Mouse (Mus musculus) testis, postnatal 10 days (tissue): ENCODE results near the gene Hspb7.

Source experiments
- DNase-seq: peaks from one replicate; pipeline ENCODE4 v3.0.0; 2021; ENCODE audit warnings: low spot score

The Hspb7 gene

DNA sequence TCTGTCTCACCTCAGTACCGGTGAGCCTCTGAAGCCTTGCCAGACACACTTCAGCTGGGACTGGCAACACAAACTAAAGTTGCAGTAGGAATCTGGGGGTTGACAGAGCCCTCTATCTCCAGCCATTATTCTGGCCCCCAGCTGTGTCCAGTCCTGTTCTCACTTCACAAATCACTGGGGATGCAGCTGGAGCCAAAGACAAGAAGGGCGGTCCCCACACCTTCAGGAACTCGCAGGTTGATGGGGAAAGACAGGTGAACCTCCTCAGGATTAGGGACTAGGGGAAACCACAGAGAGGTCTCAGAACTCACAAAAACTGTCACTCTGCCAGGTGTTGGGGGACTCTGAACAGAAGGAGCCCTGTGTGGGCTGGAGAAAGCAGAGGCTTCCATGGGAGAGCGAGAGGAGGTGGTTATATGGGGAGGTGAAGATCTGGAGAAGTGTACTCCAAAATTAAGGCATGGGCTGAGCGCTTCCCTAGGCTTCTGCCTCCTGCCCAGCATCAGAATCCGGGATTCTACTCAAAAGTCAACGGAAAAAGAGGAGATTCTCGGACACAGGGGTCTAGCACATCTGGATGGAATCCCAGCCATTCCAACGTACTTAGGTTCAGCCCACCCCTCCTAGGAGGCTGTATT is at the start of gene Hspb7:
Gene Hspb7 (plus strand): TSS at position 588 of the 638 bp plus-strand sequence.
- DNase-seq: no peak

DNA sequence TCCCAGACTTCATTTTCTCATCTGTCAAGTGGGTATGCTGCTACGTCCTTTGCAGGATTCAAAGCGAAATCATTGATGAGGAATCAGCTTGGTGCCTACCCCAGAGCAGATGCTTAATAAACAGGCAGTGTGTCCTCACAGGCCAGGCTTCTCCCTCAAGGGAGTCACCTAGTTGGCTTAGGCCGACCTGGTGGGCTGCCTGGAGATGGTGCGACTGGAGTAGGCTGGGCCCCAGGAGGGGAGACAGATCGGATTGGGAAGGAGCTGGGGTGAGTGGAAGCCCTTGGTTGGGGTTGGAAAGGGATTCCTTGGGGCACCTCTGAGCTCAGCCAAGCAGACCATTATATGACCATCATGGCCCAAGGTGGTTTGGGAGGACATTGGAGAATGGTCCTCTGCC is 48.2 kb upstream of the Hspb7 start:
- DNase-seq: no peak

DNA sequence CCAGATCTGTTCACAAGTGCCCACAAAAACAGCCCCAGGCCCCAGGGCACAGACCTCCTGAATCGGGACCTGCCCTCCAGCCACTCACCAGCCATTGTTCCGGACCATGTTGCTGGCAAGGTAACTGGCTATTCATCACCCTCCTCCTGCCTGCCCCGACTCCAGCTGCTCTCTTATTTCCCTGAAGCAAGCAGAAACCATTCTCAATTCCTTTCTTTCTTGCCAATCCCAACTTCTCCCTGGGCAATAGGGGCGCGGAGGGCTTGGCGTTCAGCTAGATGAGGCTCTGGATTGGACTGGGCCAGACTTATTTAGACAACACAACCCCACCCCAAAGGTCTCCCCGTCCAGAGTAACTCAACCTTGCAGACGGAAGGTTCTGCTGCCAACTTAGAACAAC is 40.9 kb upstream of the Hspb7 start:
- DNase-seq: no peak

DNA sequence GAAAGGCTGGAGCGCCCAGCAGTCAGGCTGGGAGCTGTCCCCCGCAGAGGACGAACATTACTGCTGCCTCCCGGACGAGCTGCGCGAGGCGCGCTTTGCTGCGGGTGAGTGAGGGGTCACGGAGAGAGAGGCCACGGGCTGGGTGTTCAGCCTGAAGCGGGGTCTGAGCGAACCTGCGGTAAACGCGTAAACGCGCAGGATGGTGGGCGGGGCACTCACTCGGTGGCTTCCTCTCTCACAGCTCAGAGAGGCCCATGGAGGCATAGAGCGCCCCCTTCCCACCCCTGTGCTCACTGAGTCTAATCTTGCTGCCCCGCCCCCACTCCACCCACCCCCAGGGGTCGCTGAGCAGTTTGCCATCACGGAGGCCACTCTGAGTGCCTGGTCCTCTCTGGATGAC is 38.2 kb upstream of the Hspb7 start:
- peak; percentile 62 for DNase-seq

DNA sequence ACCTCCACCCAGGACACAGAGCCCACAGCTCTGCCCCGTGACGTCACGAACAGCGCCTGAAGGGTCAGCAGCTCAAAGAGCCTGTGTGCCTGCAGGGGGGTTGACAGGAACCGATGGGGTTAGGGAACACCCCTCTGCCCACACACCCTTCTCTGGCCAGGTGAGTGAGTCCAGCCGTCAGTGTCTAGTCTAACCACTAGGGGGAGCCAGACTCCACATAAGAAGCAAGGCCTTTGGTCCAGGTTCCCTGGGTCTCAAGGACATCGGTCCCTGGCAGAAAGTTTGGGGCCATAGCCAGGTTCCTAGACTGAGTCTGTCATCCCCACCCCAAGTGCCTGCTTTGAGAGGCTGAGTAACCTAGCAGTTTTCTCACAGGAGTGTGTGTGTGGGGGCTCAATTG is 35.3 kb upstream of the Hspb7 start:
- DNase-seq: peak; percentile 59

DNA sequence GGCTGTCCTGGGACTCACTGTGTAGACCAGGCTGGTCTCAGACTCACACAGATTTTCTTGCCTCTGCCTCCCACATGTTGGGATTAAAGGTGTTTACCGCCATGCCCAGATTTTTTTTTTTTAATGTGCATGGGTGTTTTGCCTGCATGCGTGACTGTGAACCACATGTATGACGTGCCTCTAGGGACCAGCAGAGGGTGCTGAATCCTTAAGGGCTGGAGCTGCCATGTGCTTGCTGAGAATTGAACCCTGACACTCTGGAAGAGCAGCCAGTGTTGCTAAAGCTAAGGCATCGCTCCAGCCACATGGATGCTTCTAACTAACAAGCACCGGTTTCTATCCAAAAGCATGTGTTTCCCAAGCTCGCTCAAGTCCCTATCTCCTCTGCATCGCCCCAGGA is 34.4 kb upstream of the Hspb7 start:
- DNase-seq: no peak

DNA sequence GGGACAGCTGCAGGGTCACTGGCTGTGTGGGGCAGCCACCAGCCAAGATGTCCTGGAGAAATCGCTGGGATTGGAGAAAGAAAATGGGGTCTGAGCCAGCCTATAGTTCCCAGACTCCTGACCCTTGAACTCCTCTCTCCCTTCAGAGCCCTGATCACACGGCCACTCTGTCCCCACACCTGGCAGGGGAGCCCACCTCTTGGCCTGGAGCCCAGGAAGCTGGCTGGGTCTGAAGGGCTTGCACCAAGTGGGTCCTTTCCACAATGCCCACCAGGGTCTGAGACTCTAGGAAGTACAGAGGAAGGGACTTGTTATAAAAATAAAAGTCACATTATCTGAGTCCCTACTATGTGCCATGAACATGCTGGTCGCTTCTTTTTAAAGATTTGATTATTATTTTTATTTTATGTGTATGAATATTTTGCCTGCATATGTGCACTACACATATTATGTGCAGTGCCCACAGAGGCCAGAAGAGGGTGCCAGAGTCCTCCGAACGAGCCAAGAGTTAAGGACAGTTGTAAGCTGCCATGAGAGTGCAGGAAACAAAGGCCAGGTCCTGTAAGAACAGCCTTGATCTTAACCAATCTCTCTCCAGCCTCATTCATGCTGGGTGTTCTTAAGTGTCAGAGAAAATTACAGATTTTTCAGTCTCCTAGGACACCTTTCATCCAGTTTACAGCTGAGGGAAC is 33.3 kb upstream of the Hspb7 start:
- peak; percentile 86 for DNase-seq

DNA sequence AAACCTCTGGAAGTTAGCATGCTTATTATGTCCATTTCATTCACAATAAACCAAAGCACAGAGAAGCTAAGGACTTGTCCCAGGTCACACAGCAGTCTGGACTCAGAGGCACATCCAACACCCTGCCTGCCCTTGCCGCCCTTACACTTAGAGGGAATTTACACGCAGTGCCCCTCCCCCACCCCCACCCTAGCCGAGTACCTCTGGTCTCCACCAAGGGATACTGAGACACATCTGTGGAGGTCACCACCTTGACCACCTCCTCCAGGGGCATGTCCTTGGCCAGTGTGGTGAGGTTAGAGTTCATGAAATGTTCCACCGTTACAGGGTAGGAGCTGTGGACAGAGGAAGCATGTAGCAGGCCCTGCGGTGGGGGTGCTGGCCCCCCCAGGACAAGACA is 32.6 kb upstream of the Hspb7 start:
- DNase-seq: no peak

DNA sequence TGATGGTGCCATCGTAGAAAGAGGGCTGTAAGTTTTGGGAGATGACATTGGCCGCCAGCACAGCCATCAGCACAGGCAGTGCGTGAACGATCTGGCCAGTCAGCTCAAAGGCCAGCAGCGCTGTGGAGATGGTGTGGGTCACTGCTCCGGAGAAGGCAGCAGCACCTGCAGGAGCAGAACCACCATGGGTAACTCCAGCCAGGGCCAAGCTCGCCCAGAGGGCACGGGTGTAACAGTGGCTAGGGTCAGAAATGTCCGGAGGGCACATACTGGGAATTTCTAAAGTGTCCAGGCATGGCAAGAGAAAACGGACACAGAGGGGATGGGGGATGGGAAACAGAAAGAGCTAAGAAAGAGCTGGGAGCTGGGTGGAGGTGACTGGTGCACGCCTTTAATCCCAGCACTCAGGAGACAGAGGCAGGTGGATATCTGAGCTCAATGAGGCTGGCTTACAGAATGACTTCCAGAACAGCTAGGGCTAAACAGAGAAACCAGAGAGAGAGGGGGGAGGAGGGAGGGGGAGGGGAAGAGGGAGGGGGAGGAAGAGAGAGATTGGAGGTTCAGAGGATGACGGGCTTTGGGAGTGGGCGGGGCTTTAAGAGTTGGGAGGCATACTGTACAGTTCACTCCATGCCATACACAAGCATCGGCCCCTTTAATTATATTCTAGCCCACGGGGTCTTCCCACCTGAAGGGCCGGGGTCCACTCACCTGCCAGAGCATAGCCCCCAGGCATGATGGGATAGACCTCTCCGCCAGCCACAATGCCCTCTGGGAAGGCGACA is 31.0 kb upstream of the Hspb7 start:
- no peak for DNase-seq

DNA sequence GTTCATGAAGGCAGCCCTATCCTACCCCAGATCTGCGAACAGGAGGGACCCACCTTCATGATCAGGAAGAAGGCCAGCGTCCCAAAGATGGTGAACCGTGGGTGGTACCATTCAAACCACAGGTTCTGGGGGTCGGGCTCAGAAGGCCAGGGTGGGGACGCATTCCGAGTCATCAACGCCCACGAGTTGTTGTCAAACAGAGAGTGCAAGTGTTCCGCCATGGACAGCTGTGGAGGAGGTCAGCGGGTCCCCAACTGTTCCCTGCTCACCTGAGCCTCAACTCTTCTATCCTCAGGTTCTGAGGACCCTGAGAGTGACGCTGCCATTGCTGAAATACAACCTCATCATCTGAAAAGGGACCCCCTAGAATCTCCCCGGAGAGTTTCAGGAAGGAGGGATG is 29.3 kb upstream of the Hspb7 start:
- DNase-seq: no peak

DNA sequence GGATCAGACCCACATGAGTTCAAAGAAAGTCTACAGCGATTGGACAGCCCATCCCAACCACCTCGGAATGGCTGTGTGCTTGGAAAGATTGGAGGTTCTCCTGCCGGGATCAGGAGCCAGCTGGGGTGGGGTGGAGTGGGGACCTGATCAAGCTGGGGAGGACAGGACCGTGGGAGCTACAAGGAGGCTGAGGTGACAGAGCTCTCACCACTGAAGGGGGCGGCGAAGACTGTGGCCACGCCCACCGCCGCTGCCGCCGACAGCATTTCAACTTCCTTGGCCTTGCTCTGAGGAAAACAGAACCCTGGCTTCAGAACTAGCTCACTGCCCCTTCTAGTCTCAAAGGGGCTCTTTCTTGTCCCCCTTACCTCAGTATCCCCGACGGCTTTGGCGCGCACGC is 25.8 kb upstream of the Hspb7 start:
- no peak for DNase-seq

DNA sequence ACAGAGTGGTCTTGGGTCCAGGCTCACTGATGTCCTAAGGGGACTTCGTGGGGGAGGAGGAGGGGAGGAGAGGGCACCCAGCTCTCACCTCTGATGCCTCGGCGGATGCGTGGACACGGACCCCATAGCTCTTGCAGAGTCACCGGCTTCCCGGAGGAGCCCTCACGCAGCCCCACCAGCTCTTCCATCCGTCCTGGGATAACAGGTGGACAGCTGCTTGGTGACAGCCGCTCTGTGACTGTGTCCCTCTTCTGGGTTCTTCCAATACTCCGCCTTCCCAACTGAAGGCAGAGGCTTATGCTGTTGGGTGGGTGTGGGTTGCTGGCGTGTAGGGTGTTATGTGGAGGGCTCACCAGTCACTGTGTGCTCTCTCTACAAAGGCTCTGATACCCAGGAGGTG is 22.7 kb upstream of the Hspb7 start:
- no peak for DNase-seq

DNA sequence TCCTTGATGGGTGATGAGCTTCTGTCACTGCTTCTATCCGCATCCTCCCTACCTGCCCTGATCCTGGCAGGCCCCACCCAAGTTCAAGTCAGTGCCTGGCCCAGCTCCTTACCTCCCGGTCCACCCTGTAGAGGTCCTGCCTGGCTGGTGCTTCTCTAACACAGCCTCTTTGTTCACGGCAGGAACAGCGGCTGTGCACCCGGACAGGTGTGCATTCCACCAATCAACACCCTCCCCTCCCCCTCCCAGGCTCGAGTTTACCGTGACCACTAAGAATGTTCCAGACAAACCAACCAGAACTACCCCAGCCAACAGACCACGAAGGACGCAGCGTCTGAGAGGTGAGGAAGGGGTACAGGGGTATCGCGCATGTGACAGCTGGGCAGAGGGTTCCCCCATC is 22.0 kb upstream of the Hspb7 start, which contains the start of gene Clcnka:
Gene Clcnka (minus strand): TSS at position 180 of the 400 bp plus-strand sequence.
- no peak for DNase-seq

DNA sequence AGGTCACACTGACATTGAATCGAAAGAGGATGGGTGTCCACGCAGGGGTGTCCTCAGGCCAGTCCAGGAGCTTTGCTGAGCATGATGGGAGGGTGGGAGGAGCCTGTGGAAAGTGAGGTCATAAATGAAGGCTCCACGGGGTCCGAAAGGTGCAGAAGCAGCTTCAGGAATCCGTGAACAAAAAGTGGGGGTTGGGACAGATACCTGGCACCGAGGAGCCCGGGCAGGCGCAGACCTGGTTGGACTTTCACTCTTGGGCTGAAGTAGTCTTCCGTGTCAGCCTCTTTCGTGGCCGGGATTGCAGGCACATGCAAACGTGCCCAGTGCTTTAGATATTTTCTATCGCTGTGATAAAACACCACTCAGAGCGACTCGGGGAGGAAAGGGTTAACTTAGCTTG is 20.4 kb upstream of the Hspb7 start:
- no peak for DNase-seq

DNA sequence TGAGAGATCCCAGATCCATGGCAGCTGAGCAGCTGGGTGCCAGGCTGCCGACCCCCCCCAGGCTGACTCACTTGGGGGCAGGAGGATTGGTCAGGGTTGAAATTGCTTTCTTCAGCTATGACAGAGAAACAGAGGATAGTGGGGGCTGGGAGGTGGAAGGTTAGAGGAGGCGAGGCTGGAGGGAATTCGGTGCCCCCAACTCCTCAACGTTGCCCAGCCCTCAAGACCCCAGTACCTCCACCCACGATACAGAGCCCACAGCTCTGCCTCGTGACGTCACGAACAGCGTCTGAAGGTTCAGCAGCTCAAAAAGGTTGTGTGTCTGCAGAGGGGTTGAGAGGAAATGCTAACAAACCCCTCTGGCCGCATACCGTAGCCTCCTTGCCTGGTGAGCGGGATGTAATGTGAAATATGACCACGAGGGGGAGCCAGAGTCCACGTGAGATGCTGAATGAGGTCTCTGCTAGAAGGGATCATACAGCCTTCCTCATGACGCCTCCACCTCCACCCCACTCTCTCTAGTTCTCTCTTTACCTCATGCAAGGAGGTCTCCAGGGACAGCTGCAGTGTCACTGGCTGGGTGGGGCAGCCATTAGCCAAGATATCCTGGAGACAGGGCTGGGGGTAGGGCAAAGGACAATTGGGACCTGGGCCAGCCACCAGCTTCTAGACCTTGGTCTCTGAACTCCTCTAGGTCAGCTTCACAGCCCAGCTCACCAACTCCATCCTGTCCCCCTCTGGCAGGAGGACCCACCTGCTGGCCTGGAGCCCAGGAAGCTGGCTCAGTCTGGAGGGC is 15.9 kb upstream of the Hspb7 start:
- peak; percentile 93 for DNase-seq

DNA sequence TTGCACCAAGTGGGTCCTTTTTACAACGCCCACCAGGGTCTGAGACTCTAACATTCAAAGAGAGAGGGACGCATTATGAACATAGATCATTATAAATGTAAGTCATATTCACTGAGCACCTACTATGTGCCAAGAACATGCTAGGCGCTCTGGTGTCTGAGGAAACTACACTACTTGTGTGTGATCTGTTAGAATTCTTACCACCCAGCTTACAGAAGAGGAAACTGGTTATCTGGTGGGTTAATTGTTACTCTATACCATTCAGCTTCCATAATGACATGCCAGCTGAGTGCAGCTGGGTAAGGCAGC is 15.3 kb upstream of the Hspb7 start:
- DNase-seq: no peak

DNA sequence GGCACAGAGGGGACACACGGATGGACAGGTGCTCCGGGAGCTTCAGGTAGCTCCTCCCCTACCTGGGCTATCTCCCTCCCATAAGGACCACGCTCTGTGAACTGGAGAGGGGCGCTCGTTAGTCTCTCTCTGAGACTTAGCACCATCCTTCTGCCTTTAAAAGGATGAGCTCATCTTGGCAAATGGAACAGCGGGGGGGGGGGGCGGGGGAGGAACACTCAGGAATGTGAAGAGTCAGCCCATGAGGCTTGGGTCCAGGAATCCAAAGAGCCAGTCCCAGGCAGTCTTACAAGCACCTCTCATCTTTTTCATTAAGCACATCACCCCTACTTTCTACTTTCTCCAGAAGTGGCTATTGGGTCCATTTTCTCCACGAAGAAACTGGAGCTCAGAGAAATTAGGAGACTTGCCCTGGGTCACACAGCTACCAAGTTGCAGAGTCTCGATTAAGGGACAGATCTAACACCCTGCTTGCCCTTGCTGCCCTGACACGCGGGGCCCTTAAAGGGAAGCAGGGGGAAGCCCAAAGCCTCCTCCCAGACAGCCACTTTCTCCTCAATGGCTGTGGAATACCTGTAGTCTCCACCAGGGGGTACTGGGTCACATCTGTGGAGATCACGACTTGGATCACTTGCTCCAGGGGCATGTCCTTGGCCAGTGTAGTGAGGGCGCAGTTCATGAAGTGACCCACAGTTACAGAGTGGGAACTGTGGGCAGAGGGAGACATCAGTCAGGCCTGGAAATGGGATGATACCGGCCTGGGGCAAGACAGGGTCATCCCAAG is 13.9 kb upstream of the Hspb7 start:
- DNase-seq: peak; percentile 73

DNA sequence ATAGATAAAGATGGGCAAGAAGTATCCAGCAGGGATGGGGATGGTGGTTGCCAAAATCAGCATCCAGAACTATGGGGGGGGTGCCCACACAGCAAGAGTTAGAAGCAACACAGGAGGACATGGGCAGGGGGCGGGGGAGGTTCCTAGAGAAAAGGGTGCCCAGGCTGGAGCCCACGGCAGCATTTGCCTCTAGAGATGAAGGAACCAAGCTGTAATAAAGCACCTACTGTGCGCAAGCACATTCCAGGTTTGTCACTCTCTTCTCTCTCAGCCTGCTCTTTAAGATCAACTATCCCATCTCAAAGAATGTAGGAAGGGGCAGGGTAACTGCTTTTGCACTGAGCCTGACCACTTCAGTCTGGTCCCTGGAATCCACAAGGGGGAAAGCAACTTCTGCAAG is 12.0 kb upstream of the Hspb7 start:
- no peak for DNase-seq

DNA sequence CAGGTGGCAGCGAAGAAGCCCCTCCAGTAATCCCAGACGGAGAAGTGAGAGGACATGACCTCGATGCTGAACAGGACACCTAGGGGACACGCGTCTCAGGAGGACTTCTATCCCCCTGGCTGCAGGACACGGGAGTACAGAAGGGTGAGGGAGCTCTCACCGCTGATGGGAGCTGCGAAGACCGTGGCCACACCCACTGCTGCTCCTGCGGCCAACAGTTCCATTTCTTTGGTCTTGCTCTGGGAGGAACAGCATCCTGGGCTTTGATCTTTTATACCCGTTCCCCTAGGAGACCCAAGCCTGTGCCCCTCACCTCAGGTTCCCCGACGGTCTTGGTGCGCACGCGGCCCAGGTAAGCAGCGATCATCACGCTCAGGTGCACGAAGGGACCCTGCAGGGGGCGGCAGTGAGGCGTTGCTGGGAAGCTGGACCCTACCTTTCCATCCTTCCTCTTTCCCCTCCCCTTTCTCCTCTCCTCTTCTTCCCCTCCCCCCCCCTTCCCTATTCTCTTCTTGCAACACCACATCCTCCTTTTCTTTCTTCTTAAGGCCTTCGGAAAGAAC is 9.1 kb upstream of the Hspb7 start:
- DNase-seq: no peak

DNA sequence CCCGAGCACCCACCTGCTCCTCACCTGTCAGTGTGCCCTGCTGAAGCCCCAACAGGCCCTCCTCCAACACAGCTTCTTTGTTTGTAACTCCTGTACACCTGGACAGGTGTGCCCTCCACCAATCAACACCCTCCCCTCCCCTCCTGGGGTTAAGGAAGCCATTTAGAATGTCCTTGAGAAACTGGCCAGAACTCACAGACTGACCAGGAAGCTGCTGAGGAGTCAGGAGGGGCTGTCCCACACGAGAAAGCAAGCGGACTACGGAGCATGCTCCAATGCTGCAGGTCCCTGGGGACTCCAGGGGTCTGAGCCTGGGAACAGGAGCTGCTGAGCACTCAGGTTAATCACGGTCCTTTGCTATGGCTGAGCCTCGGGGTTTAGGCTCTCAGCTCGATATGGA is 4.7 kb upstream of the Hspb7 start, which contains the start of gene Clcnkb:
Gene Clcnkb (minus strand): TSS at position 91 of the 400 bp plus-strand sequence.
- no peak for DNase-seq
